Mouse (Mus musculus) adrenal gland, adult 8-10 months (tissue): ENCODE results near the gene Snrnp70. TPM values are rescaled to one million over a fixed set of nuclear protein-coding genes. Genes with fewer than 3 reads are reported as not detected.

Source experiments
- DNase-seq: peaks from one replicate; pipeline ENCODE4 v3.0.0; 2022
- total RNA-seq, 4 experiments: library from RNA; stranded (reverse); gene quantifications; 2 replicates each; pipeline ENCODE4 v1.2.4; 2022

Snrnp70 gene
- 100 to 1,000 TPM; 232 to 563 (median 376) TPM for total RNA-seq

- DNase-seq = peak; percentile 100
Measured at GRCm38 (mm10) chr7:45395578-45396336, at the start of gene Snrnp70. Gene Snrnp70 (minus strand): TSS chr7:45395742.

- DNase-seq = no peak
Measured at GRCm38 (mm10) chr7:45443526-45444420, 48.2 kb upstream of the Snrnp70 start.

DNA sequence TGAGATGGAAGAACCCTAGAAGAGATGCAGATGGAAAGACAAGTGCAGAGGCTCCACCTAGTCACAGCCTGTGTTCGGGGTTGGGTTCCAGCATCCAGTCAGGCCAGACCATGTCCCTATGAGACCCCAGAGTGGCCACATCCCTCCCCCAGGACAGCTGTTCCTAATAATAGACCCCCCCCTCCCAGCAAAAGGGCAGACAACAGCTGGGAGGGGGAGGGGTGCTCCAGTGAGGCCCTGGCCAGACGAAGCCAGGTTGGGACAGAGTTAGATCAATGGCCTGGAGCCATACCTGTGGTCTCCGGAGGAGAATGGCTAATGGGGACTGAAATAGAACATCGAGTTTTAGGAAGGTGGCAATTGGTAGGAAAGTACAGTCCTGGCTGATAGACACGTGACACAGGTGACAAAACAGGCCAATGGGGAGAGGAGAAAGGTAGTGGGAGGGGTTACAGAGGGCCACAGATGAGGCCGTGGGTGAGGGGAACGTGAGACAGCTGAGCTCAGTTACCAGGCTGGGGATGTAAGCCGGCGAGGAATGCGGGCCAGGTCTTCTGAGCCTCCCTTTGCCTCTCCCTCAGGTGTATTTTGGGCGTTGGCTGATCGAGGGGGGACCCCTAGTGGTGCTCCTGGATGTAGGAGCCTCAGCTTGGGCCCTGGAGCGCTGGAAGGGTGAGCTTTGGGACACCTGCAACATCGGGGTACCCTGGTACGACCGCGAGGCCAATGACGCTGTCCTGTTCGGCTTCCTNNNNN is 42.2 kb upstream of the Snrnp70 start, which contains the start of gene Ruvbl2:
Gene Ruvbl2 (minus strand): TSS at position 576 of the 756 bp plus-strand sequence.
- DNase-seq = no peak

DNA sequence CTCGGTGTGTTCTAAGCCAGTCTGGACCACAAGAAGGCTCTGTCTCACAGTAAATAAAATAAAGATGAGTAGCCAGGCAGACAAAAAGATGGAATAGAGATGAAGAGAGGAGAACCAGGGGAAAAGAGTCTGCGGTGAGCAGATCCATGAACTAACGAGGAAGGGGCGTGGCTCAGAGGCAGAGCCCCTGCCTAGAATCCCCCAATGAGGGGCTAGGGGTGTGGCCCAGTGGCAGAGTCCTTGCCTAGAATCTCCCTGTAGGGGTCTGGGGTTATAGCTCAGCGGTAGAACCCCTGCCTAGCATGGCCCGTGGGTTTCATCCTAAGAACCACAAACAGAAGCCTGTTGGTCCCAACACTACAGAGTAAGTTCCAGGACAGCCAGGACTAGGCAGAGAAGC is 41.5 kb upstream of the Snrnp70 start:
- DNase-seq = no peak

DNA sequence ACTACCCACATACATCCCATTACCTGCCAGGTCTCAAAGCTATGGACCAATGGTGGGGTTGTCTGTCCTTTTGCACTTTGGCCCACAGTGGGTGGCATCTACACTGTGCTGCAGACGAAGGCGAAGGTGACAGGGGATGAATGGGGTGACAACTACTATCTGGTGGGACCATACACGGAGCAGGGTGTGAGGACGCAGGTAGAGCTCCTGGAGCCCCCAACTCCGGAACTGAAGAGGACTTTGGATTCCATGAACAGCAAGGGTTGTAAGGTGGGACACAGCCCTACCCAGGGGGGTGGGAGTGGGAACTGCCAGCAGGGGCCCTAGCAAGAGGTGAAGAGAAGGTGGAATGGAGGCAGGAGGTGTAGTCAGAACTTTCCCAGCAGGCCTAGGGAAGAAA is 40.9 kb upstream of the Snrnp70 start:
- DNase-seq = no peak

DNA sequence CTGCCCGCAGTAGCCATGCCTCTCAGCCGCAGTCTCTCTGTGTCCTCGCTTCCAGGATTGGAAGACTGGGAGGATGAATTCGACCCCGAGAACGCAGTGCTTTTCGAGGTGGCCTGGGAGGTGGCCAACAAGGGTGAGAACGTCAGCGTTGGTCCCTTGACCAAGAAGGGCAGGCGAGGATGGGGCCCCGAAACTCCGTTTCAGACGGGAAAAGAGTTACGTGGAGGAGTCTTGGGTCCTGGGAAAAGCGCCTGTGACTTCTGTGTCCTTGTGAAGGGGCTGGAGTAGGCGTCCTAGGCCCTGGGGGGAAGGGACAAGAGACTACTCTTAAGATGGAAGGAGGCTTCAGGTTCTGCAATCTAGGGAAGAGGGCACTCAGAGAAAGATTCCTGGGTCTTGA is 39.5 kb upstream of the Snrnp70 start:
- no peak for DNase-seq

DNA sequence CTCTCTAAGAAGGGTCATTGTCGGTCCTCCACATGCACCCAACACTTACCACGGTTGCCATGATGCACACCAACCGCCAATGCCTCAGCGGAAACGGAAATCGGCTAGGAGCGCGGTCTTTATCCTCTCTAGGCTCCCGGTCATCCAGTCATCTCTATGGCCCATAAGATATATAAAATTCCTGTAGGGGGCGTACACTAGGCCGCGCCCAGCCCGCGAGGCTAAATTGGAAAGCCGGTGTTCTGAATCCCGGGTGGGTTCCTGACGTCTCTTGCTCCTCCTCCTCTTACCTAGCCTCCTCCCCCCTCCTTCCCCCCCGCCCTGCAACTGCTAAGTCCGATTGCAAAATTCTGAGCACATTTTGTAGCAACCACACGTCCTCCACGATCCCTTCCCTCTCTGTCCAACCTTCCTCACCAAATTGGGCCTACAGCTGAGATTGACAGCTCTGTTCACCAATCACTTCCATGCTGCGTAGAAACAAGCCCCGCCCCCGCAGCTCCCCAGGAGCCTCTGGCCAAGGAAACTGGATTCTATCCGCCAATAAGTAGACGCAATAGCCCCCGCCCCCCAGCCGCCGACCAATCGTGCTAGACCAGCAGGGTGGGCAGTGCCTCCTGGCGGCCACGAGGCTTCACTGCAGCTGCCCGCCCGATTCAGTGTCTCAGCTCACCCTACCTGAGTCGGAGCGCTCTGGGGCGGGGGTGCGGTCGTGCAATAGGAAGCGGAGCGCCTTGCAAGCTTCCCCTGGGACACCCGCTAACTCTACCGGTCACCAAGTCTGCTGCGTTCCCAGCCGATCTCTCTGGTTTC is 38.9 kb upstream of the Snrnp70 start, which contains the start of gene Gys1:
Gene Gys1 (plus strand): TSS at position 642 of the 813 bp plus-strand sequence.
- DNase-seq = peak; percentile 100

GRCm38 (mm10) chr7:45433835-45434202 is 38.3 kb upstream of the Snrnp70 start:
- no peak for DNase-seq

DNA sequence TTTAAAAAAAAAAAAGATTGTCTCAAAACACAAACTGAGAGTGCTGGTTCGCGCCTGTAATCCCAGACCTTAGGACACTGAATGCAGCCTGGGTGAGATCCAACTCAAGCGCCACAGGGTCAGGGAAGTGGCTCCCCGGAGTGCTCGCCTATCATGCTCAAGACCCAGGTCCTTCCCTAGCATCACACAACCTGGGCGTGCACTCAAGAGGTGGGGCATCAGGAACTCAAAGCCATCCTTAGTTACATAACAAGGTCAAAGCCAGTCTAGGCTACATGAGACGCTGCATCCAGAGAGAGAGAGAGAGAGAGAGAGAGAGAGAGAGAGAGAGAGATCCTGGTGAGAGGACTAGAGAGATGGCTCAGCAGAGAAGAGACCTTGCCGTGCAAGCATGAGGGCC is 31.0 kb upstream of the Snrnp70 start:
- DNase-seq = no peak

DNA sequence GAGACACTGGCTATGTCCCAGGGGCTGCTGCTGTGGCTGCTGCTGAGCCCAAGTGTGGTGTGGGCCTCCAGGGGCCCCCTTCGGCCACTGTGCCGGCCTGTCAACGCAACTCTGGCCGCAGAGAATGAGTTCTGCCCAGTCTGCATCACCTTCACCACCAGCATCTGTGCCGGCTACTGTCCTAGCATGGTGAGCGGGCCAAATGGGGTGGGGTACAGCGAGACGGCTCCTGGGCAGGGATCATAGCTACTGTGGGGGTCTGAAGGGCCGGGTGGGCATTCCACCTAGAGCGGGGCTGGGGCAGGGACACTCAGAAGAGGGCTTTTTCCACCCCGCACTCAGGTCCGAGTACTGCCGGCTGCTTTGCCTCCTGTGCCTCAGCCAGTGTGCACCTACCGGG is 25.7 kb upstream of the Snrnp70 start:
- DNase-seq = no peak

DNA sequence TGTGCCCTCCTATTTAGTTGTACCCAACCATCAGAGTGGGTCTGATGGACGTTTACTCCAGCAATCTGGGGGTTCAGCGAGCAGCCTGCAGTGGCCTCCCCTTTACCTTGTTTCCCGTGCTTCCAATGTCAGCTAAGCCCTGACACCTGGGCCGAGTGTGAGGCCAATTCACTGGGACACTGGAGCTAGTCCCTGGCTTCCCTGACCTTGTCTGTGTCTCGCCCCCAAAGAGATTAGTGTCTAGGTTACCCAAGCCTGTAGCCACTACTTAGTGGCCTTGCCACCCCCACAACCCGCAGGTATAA is 25.0 kb upstream of the Snrnp70 start, which contains the start of gene Lhb:
Gene Lhb (plus strand): TSS at position 206 of the 305 bp plus-strand sequence.
- no peak for DNase-seq

GRCm38 (mm10) chr7:45419859-45420614 is 24.5 kb upstream of the Snrnp70 start:
- no peak for DNase-seq

DNA sequence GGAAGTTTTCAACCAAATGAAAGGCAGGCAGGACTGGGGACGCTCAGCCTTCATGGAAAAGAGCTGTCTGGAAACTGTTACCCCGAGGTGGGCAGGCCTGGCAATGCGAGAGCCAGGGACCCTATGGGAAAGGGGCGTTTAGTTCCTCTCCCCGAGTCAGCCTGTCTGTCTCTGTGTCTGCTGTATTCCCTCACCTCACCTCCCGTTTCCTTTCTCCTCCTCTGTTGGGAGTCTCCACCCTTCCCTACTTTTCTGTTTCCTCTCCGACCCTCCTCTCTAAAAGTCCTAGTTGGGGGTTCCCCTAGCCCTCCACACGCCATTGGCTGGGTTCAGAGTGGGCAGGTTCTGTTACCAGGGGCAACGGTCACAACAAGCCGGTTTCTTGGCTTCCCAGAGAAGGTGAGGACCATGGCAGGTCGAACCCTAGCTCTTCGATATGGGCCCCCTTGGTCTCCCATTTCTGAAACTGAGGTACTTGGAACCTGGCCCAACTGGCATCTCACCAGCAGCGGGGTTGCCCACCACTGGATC is 22.5 kb upstream of the Snrnp70 start:
- no peak for DNase-seq

- no peak for DNase-seq
Measured at GRCm38 (mm10) chr7:45415636-45416035, 20.1 kb upstream of the Snrnp70 start.

GRCm38 (mm10) chr7:45414740-45415224 is 19.2 kb upstream of the Snrnp70 start:
- DNase-seq = no peak

DNA sequence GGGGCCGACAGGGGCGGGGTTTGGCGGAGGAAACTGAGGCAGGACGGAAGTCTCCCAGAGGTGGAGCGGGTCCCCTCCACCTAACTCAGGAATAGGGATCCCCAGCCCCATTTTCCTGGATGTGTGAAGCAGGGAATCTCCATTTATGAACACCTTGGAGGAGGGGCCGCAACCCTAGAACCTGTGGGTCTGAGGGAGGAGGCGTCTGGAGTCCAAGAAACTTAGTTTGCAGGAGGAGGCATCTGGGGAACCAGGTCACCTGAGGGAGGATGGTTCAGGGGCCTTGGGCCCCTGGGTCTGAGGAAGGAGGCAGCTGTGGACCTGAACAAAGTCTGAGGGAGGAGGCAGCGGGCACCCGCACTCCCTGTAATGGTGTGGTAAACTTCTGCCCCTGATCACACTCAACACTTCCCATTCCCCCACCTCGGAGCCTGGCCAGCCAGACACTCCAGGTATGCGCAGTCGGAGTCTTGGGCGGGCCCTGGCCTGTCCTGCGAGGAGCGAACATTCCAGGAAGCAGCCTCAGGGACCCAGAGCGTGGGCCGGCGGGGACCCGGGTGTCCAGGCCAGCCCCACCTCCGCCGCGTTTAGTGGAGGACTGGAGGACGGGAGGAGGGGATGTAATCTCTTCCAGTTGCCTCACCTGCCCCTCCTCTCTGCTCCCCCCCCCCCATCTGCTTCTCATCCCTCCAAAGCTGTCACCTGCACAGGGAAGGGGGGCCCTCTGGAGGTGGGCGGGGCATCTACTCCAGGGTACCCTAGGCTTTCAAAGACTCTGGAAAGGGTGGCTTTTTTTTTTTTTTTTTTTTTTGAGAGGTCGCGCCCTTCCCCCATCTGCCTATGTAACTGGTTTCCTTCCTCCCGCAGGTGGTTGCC is 18.6 kb upstream of the Snrnp70 start:
- no peak for DNase-seq

DNA sequence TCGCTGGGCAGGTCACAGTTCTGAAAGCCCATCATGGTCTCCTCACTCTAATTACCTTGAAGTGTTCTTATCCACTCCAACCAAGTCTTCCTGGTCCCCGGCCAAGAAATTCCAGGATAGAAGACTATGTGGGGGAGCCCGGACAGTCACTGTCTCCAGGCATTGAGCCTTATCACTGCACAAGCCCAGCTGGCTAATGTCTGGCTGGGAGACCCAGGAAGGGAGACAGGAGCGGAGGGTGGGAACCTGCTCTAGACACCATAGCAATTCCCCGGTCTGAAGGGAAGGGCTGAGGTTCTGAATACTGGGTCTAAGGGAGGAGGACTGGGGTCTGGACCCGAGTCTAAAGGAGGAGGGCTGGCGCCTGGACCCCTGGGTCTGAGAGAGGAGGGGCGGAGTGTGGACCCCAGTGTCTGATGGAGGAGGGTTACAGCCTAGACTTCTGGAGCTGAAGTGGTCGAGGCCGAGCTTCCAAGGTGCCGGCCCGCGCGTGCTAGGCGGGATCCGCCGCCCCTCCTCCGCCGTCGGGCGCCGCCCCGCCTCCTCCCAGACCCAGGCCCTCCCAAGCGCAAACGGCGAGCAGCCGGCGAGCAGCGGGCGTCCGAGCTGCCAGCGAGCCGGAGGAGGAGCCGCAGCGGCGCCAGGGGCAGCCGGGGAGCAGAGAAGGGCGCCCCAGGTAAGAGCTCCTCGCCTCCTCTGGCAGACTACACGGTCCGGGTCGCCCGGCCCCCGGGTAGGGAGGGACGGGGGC is 17.7 kb upstream of the Snrnp70 start, which contains the start of gene Ntf5:
Gene Ntf5 (plus strand): TSS at position 583 of the 751 bp plus-strand sequence.
- no peak for DNase-seq

DNA sequence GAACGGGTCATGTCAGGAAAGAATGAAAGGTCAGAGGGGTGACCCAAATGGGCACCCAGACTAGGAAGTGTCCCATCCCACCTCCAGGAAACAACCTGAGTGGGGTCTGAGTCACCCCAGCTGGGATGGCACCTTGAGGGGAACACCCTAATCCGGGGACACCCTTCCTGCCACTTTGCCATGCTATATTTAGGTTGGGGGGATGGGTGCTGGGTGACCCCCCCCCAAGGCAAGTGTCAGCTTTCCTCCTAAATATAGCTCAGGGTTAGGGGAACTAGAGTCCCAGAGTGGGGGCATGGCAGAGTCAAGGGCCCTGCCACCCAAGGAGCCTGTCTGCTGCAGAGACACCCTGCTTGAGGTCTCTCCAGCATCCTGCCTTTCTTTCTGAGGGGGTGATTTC is 16.9 kb upstream of the Snrnp70 start:
- DNase-seq = no peak
